Mouse (Mus musculus): Measurements from ENCODE around the gene Sertad3.
A peak's percentile ranks its signal among the peaks of the same experiment; 100 is the strongest.

Gene Sertad3

DNA sequence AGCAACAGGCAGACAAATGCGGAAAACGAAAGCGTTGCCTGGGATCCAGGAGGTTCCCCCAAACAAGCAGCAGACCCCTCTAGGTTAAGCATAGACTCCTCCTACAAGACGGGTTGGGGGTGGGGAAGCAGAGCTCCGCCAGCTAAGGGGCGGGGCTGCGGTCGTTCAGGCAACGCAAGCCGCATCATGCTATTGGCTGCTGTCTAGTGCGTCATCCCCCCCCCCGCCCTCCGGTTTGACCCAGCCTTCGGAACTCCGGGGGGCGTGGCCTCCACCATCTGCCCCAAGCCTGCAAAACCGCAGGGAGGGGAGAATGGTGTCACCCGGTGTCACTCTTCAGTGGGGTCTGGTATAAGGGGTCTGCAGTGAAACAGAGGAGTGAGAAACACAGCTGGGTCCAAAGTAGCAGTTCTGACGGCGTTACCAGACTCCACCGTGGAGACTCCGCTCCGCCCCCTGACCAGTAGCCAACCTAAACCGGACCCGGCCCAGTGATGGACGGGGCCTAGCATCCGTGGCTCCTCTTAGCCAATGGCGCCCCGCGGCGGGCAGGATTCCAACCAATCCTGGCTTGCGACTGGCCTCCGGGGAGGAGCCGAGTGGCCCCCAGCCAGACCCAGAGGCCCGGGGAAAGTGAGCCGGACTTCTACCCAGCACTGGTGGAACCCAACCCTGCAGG lies at the start of gene Sertad3:
Gene Sertad3 (plus strand): TSS at position 613 of the 679 bp plus-strand sequence.
- DNase-seq (ENCODE audit: low read depth, low spot score) = peak; percentile 95

DNA sequence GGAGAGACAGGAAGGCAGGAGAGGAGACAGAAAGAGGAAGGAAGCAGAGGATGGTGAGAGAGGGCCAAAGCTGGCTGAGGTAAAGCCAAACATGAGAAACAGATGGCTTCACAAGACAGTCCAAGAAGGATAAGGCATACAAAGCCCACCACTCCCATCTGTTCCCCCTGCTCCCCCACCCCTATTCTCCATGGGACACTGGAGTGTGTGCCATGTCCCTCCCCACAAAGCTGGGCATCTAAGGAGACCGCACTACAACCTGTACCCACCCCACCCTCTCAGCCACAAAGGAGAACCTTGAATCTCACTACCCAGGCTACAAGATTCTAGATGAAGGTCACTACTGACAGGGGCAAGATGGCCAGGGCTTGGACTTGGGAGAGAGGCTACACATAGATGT lies 46.2 kb upstream of the Sertad3 start:
- no peak for DNase-seq (ENCODE audit: low read depth, low spot score)

DNA sequence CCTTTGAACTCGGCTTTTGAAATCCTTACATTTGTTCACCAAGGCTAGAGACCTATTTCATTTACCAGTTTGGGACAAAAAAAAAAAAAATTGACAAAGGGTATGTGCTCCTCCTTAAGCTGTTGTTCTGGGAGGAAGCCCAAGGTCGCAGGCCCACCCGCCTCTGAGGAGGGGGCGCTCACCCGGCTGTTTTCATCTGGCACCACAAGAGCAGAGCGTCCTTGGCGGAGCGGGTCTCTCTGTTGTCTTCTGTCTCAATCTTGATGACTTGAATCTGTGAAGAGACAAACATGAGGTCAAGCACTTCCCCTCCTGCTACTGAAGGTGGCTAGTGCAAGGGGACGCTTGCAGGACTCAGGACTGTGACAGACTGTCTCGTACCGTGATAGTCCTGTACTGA lies 45.6 kb upstream of the Sertad3 start:
- no peak for DNase-seq (ENCODE audit: low read depth, low spot score)

DNA sequence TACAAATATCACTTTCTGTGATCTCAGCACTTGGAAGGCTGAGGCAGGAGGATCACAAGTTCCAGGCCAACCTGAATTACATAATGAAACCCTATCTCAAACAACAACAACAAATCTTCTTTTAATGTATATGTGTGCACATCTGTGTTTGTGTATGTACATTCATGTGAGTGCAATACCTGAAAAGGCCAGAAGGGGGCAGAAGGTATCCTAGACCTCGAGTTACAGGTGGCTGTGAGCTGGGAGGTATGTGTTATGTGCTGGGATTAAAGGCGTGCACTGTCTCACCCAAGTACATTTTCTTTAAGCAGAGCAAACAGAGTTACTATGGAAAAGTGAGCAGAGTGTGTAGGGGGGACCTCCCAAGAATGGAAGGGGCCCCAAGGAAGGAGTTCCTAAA lies 44.4 kb upstream of the Sertad3 start:
- no peak for DNase-seq (ENCODE audit: low read depth, low spot score)

- DNase-seq (ENCODE audit: low read depth, low spot score) = no peak
Measured at GRCm38 (mm10) chr7:27433349-27433748, 40.2 kb upstream of the Sertad3 start.

- DNase-seq (ENCODE audit: low read depth, low spot score) = no peak
Measured at GRCm38 (mm10) chr7:27433794-27434193, 39.8 kb upstream of the Sertad3 start.

GRCm38 (mm10) chr7:27437544-27437943 lies 36.0 kb upstream of the Sertad3 start:
- DNase-seq (ENCODE audit: low read depth, low spot score) = no peak

DNA sequence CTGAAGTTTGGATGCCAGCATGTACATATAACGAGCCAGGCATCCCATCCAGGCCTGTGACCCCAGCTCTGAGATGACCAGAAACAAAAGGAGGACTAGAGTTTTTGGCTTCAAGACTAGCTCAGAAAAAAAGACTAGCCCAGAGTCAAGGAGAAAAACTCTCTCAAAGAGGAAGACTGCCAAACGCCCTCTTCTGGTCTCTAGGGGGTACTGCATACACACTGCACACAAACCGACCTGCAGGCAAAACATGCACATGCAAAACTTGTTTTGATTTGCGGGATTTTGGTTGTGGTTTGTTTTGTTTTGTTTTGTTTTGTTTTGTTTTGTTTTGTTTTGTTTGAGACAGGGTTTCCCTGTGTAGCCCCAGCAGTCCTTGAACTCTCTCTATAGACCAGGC lies 33.6 kb upstream of the Sertad3 start:
- no peak for DNase-seq (ENCODE audit: low read depth, low spot score)

- DNase-seq (ENCODE audit: low read depth, low spot score) = no peak
Measured at GRCm38 (mm10) chr7:27446051-27446450, 27.5 kb upstream of the Sertad3 start.

GRCm38 (mm10) chr7:27446521-27447418 lies 26.8 kb upstream of the Sertad3 start:
- peak; percentile 40 for DNase-seq (ENCODE audit: low read depth, low spot score)

GRCm38 (mm10) chr7:27447419-27448286 lies 25.9 kb upstream of the Sertad3 start, which contains the start of the genes Sptbn4 and Blvrb:
Gene Sptbn4 (minus strand): TSS chr7:27447686.
Gene Blvrb (plus strand): TSS chr7:27447978.
- DNase-seq (ENCODE audit: low read depth, low spot score) = peak; percentile 99

DNA sequence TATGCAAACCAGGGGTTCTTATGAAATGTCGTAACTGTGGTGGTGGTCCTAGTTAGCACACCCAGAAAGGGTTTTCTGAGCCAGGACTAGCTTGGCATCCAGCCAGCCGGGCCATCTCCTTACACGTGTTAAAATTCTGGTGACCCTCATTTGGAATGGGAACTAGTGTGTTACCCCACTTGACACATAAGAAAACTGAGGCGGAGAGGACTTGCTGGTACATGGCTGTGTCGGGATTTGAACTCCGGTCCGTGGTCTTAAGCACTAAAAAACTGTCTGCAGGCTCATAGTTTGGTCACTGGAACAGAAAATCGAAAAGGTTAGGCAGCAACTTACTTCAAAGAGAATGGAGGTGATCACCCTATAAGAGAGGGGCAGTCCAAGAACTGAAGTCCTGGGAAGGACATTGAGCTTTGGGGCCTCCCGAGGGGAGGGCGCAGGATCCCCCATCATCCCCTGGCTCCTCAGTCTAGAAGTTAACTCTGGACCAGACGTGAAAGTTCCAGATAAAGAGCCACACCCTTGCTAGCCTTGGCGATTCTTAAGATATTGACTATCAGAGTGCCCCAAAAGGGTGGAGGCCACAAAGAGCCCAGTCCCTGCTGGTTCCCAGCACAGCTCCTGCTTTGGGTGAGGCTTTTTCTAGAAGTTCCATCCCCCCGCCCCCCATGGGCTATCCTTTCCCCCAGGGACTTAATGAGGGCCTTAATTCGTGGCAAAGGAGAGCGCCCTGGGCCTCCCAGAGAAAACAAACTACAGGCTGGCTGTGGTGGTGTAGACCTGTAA lies 25.0 kb upstream of the Sertad3 start:
- no peak for DNase-seq (ENCODE audit: low read depth, low spot score)

DNA sequence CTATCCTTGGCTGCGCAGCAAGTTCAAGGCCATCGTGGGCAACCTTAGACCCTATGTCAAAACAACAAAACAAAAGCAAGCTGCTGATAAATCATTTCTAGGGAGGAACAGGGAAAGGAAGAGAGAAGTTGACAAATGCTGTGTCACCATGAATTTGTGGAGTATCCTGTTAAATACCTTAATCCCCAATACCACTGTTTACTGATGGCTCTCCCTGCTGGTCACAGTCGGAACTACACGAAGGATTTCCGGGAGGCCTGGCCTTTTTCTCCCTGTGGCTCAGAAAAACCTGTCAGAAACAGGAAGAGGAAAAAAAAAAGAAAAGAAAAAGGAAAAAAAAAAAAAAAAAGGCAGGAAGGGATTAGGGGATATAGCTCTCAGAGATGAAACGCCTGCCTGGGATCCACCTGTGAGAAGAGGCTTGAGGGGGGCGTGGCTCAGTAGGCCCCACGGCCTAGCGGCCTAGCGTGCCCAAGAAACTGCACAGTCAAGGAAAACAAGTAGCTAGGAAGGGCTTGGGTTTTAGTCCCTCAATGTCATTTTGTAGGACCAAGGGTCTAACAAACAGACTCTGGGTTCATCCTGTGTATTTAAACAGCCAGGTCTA lies 24.2 kb upstream of the Sertad3 start:
- no peak for DNase-seq (ENCODE audit: low read depth, low spot score)

GRCm38 (mm10) chr7:27451359-27451758 lies 22.2 kb upstream of the Sertad3 start:
- DNase-seq (ENCODE audit: low read depth, low spot score) = no peak

GRCm38 (mm10) chr7:27452206-27452770 lies 21.3 kb upstream of the Sertad3 start:
- DNase-seq (ENCODE audit: low read depth, low spot score) = no peak

DNA sequence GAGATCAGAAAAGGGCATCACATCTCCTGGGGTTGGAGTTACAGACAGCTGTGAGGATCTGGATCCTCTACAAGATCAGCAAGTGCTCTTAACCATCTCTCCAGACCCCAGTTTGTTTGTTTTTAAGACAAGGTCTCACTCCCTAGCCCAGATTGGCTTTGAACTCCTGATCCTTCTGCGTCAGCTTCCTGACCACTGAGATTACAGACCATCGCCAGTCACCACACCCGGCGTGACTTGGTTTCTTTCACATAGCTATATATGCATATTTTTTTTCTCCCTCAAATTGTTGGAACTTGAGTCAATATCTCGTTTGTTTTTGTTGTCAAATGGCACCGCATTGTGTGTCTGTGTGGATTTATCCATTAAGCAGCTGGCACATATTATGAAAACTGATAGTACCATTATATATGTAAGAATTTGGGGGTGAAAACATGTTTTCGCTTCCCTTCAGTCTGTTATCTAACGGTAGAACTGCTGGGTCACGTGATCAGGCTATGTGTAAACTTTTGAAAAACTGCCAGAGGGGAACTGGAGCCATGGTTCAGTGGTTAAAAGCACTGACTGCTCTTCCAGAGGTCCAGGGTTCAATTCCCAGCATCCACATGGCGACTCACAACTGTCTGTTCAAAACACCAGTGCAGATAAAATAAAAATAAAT lies 19.0 kb upstream of the Sertad3 start:
- DNase-seq (ENCODE audit: low read depth, low spot score) = no peak

GRCm38 (mm10) chr7:27455273-27455672 lies 18.3 kb upstream of the Sertad3 start:
- DNase-seq (ENCODE audit: low read depth, low spot score) = no peak

GRCm38 (mm10) chr7:27458614-27459013 lies 15.0 kb upstream of the Sertad3 start:
- no peak for DNase-seq (ENCODE audit: low read depth, low spot score)

DNA sequence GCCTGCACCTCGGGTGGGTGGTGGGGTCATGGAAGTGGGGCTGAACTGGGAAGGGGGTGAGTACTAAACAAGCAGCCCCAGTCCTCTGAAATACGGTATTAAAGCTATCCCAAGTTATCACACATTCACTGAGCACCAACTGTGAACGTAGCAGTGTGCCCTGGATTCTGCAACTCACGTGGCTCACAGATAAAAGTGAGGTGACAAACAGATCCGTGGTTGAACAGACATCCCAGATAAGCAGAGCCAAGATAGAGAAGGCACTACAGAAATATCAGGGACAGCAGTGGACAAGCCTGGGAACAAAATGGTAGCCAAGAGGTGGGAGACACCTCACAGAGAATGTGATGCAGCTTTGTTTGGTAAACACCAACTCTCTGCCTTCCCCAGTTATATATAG lies 13.9 kb upstream of the Sertad3 start:
- no peak for DNase-seq (ENCODE audit: low read depth, low spot score)

GRCm38 (mm10) chr7:27460477-27460876 lies 13.1 kb upstream of the Sertad3 start:
- no peak for DNase-seq (ENCODE audit: low read depth, low spot score)
